Mouse (Mus musculus) myocyte (in vitro differentiated cells): ENCODE measurements at regions not wholly inside any gene's neighbourhood (a gene's known extent, or its start where the extent isn't known, plus 50 kb on each side); places are given as distances from the start of the nearest gene placed in this dataset.

Source experiments
- H3K27me3 ChIP-seq: one replicate; pipeline ENCODE4 v1.6.1; 2011; ENCODE audit not compliant: control insufficient read depth, insufficient read depth, insufficient read length
- H3K36me3 ChIP-seq: one replicate; pipeline ENCODE4 v1.6.1; 2011; ENCODE audit not compliant: control insufficient read depth, insufficient read depth
- H3K4me2 ChIP-seq: one replicate; pipeline ENCODE4 v1.6.1; 2011; ENCODE audit warnings: low read depth, control low read depth
- H3K4me3 ChIP-seq: one replicate; pipeline ENCODE4 v1.5.1; 2011; ENCODE audit warnings: mild to moderate bottlenecking, control low read depth, moderate library complexity
- H3K79me2 ChIP-seq: one replicate; pipeline ENCODE4 v1.6.1; 2011; ENCODE audit not compliant: control insufficient read depth, insufficient read depth
- H3ac ChIP-seq: one replicate; pipeline ENCODE4 v1.6.1; 2011; ENCODE audit not compliant: control insufficient read depth, insufficient read length
- CEBPB ChIP-seq: IDR thresholded peaks from 2 replicates; pipeline ENCODE4 v1.6.1; 2011; ENCODE audit warnings: mild to moderate bottlenecking, moderate library complexity; ENCODE audit not compliant: poor library complexity, insufficient read depth, severe bottlenecking
- MAX ChIP-seq: IDR thresholded peaks from one replicate; pipeline ENCODE4 v1.6.1; 2011; ENCODE audit warnings: low read depth, mild to moderate bottlenecking, control low read depth
- MYOD1 ChIP-seq, 3 experiments: IDR thresholded peaks; one replicate each; pipeline ENCODE4 v1.6.1; 2011; ENCODE audit warnings: control low read depth in 2 of 3, low read depth in 2 of 3, mild to moderate bottlenecking in 2 of 3, moderate library complexity in 1 of 3; ENCODE audit not compliant: insufficient read length in 2 of 3, control insufficient read depth in 1 of 3
- MYOG ChIP-seq, 3 experiments: IDR thresholded peaks; one replicate each; pipeline ENCODE4 v1.6.1; 2011; ENCODE audit warnings: control low read depth in 2 of 3, low read depth in 2 of 3, mild to moderate bottlenecking in 2 of 3; ENCODE audit not compliant: insufficient read length in 2 of 3, control insufficient read depth in 1 of 3, insufficient read depth in 1 of 3
- POLR2AphosphoS2 ChIP-seq: IDR thresholded peaks from one replicate; pipeline ENCODE4 v1.6.1; 2011; ENCODE audit warnings: low read depth, control low read depth; ENCODE audit not compliant: insufficient read length
- REST ChIP-seq: IDR thresholded peaks from one replicate; pipeline ENCODE4 v1.6.1; 2011; ENCODE audit warnings: mild to moderate bottlenecking, control low read depth, moderate library complexity; ENCODE audit not compliant: insufficient read depth, insufficient read length
- SRF ChIP-seq: IDR thresholded peaks from one replicate; pipeline ENCODE4 v1.6.1; 2011; ENCODE audit warnings: low read depth; ENCODE audit not compliant: control insufficient read depth, insufficient read length
- TCF12 ChIP-seq: IDR thresholded peaks from one replicate; pipeline ENCODE4 v1.6.1; 2011; ENCODE audit warnings: mild to moderate bottlenecking, control low read depth; ENCODE audit not compliant: poor library complexity, insufficient read depth, severe bottlenecking
- TCF3 ChIP-seq: IDR thresholded peaks from one replicate; pipeline ENCODE4 v1.6.1; 2011; ENCODE audit warnings: low read depth, control low read depth; ENCODE audit not compliant: insufficient read length
- USF1 ChIP-seq: IDR thresholded peaks from one replicate; pipeline ENCODE4 v1.6.1; 2011; ENCODE audit warnings: low read depth, mild to moderate bottlenecking, control low read depth, moderate library complexity

DNA sequence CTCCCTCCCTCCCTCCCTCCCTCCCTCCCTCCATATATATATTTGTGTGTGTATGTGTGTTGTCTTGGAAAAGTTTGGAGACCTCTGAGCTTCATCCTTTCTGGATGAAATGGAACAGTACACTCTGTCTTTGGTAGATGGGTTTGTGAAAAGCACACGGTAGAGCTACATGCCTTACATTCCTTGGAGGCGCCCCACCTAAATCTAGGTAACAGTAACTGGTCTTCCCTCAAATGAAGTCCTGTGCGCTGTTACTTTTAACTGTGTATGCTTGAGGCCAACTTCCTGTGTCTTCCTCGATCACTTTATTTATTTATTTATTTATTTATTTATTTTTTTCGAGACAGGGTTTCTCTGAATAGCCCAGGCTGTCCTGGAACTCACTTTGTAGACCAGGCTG is 66.4 kb upstream of the Fam13c start:
- no peak for TF ChIP-seq MAX
- no peak for TF ChIP-seq SRF
- TF ChIP-seq CEBPB = no peak
- Histone ChIP-seq H3K4me3 (no peak overlapping the region), H3K36me3 (no peaks in the 10 kb centered on the region), H3K79me2 (no peaks in the 10 kb centered on the region), H3K27me3 (no peaks in the 10 kb centered on the region), H3ac (no peak overlapping the region), H3K4me2 (no peak overlapping the region)

DNA sequence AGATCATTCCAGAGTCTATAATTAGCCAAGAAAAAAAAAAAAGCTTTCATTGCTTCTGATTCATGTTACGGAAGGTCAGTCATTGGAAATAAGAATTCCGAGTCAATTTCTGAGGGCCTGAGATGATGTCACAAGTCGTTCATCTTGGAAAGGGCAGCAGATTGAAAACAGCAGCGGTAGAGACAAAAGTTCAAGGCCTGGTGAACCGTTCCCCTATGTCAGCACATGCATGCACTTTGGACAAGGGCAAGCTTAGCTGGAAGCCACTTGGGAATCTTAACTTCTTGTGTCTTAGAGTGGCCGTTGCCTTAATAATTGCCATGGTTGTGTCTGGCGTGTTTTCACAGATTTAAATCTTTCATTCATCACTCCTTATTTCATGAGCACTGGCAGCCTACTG is 65.6 kb upstream of the Fam13c start:
- no peaks in the 10 kb centered on the region for H3K79me2 ChIP-seq
- no peak overlapping the region for H3K4me3 ChIP-seq
- no peak for TF ChIP-seq TCF3
- TF ChIP-seq MYOD1 (IDR thresholded peaks at IDR 0.05; ENCODE audit: control insufficient read depth in 1 of 3, insufficient read length in 2 of 3, low read depth in 2 of 3) = no peak
- no peak for TF ChIP-seq USF1
- no peak for TF ChIP-seq POLR2AphosphoS2
- TF ChIP-seq MAX = no peak
- TF ChIP-seq SRF = no peak
- TF ChIP-seq REST = no peak
- no peak for TF ChIP-seq MYOG (IDR thresholded peaks at IDR 0.05; ENCODE audit: control insufficient read depth in 1 of 3, insufficient read depth in 1 of 3, insufficient read length in 2 of 3, low read depth in 2 of 3)
- no peaks in the 10 kb centered on the region for H3K27me3 ChIP-seq
- no peaks in the 10 kb centered on the region for H3K36me3 ChIP-seq
- H3K4me2 ChIP-seq = no peak overlapping the region
- H3ac ChIP-seq = no peak overlapping the region

DNA sequence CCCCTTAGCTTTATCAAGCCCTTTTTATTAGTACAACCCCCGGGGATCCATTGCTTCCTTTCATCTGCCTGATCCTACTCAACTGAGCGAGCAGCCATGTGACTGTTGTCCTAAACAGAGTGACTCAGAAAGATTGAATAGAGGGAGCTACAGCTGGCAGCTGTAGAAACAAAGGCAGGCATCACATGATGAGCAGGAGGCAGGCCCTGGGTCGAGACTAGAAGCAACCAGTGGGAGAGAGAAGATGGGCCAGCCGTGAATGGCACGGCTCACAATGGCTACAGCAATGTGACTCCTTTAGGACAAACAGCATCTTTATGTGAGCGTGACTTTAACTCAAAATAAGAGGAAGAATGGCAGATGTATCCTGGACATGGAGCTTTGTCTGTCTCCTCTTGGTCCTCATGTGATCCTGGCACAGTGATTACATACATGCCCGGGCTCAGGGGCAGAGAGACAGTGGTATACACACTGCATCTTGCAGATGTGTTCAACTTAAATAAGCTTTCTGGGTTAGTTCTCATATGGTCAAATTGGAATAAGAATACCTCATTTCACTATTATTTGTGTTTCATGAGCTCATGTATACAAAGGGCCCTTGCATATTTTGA is 60.1 kb upstream of the Fam13c start:
- peak in 1 of 3 experiments; percentile 64 for TF ChIP-seq MYOD1 (IDR thresholded peaks at IDR 0.05; ENCODE audit: control insufficient read depth in 1 of 3, insufficient read length in 2 of 3, low read depth in 2 of 3)
- TF ChIP-seq SRF = no peak
- peak; percentile 84 for TF ChIP-seq USF1
- H3K36me3 ChIP-seq = no peaks in the 10 kb centered on the region
- H3K79me2 ChIP-seq = no peaks in the 10 kb centered on the region
- no peaks in the 10 kb centered on the region for H3K27me3 ChIP-seq
- no peak overlapping the region for H3K4me3 ChIP-seq
- no peak overlapping the region for H3ac ChIP-seq
- H3K4me2 ChIP-seq = peak overlapping the region; percentile 33

DNA sequence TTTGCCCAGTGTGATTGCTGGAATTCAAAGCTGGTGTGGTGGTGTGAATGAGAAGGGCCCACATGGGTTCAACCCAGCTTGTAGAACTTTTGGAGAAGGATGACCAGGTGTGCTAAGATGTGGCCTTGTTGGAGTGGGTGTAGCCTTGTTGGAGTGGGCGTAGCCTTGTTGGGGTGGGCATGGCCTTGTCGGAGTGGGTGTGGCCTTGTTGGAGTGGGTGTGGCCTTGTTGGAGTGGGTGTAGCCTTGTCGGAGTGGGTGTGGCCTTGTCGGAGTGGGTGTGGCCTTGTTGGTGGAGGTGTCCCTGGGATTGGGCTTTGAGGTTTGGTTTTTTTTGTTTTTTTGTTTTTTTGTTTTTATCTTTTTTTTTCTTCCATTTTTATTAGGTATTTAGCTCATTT is 55.6 kb upstream of the Fam13c start:
- Histone ChIP-seq H3ac (no peak overlapping the region), H3K79me2 (no peaks in the 10 kb centered on the region), H3K4me2 (no peak overlapping the region), H3K36me3 (no peaks in the 10 kb centered on the region), H3K27me3 (no peaks in the 10 kb centered on the region), H3K4me3 (no peak overlapping the region)
- TF ChIP-seq MYOG (IDR thresholded peaks at IDR 0.05; ENCODE audit: control insufficient read depth in 1 of 3, insufficient read depth in 1 of 3, insufficient read length in 2 of 3, low read depth in 2 of 3) = no peak
- no peak for TF ChIP-seq MAX
- TF ChIP-seq POLR2AphosphoS2 = no peak
- no peak for TF ChIP-seq TCF3
- TF ChIP-seq TCF12 = no peak
- TF ChIP-seq USF1 = no peak
- no peak for TF ChIP-seq SRF
- TF ChIP-seq REST = no peak

DNA sequence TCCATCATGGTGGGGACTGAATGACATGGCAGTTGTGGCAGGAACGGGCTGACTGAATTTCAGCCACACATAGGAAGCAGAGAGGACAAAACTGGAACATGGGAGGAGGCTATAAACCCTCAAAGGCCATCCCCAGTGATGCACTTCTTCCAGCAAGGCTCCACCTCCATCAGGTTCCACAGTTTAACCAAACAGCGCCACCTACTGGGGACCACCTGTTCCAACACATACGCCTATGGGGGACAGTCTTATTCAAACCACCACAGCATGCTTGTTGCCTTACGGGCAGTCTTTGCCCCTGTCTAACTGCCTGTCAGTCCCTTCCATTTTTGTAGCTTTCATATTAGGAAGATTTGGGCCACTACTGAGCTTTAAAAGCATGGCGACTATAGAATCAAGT is 52.6 kb upstream of the Fam13c start:
- Histone ChIP-seq H3K4me3 (no peak overlapping the region), H3ac (no peak overlapping the region), H3K36me3 (no peaks in the 10 kb centered on the region), H3K27me3 (no peaks in the 10 kb centered on the region), H3K79me2 (no peaks in the 10 kb centered on the region), H3K4me2 (no peak overlapping the region)
- TF ChIP-seq MYOD1 (IDR thresholded peaks at IDR 0.05; ENCODE audit: control insufficient read depth in 1 of 3, insufficient read length in 2 of 3, low read depth in 2 of 3) = no peak
- no peak for TF ChIP-seq POLR2AphosphoS2
- no peak for TF ChIP-seq MAX
- no peak for TF ChIP-seq USF1
- TF ChIP-seq REST = no peak
- no peak for TF ChIP-seq SRF
